32 mouse cellular contexts compared by ENCODE assay signal in genomic region chr14:78539821-78540220, GRCm38 (mm10).
"Had no signal": no experiment of that assay in that cellular context is flagged by ENCODE, and none has a peak within 500 bp of the region (broad histone marks: within the 10 kb centered on the region; RNA-seq: fewer than 3 reads in every experiment).

No protein-coding gene starts in this region.

- H3K36me3 ChIP-seq: limb, embryonic 10.5 days; limb, embryonic 12.5 days; limb, embryonic 13.5 days; limb, embryonic 15.5 days; liver, embryonic 12.5 days; liver, embryonic 13.5 days; liver, embryonic 15.5 days; lung, embryonic 15.5 days; midbrain, embryonic 10.5 days; midbrain, embryonic 12.5 days; midbrain, embryonic 13.5 days; midbrain, embryonic 15.5 days; neural tube, embryonic 12.5 days had no signal

- H3K4me2 ChIP-seq: limb, embryonic 12.5 days; limb, embryonic 13.5 days; limb, embryonic 15.5 days; liver, embryonic 11.5 days; liver, embryonic 12.5 days; liver, embryonic 13.5 days; liver, embryonic 15.5 days; lung, embryonic 14.5 days; lung, embryonic 15.5 days; midbrain, embryonic 12.5 days; midbrain, embryonic 13.5 days; midbrain, embryonic 15.5 days; neural tube, embryonic 12.5 days had no signal

- H3K9ac ChIP-seq: limb, embryonic 12.5 days; limb, embryonic 13.5 days; limb, embryonic 15.5 days; liver, embryonic 12.5 days; liver, embryonic 13.5 days; liver, embryonic 14.5 days; liver, embryonic 15.5 days; liver, postnatal 0 days; lung, embryonic 14.5 days; lung, embryonic 15.5 days; midbrain, embryonic 12.5 days; midbrain, embryonic 13.5 days; midbrain, embryonic 15.5 days; neural tube, embryonic 12.5 days had no signal

- H3K27ac ChIP-seq: left cerebral cortex, adult 2 months; limb, embryonic 12.5 days; limb, embryonic 13.5 days; limb, embryonic 15.5 days; liver, embryonic 12.5 days; liver, embryonic 13.5 days; liver, embryonic 14.5 days; liver, embryonic 15.5 days; lung, embryonic 15.5 days; macrophage; midbrain, embryonic 10.5 days; midbrain, embryonic 12.5 days; midbrain, embryonic 13.5 days; midbrain, embryonic 15.5 days; neural tube, embryonic 12.5 days had no signal

- H3K9me3 ChIP-seq: limb, embryonic 10.5 days; limb, embryonic 12.5 days; limb, embryonic 13.5 days; limb, embryonic 15.5 days; liver, embryonic 12.5 days; liver, embryonic 13.5 days; liver, embryonic 15.5 days; lung, embryonic 15.5 days; megakaryocyte, embryonic 14.5 days; midbrain, embryonic 10.5 days; midbrain, embryonic 12.5 days; midbrain, embryonic 13.5 days; midbrain, embryonic 15.5 days; neural tube, embryonic 12.5 days had no signal

- DNase-seq: left cerebral cortex, postnatal 4 days; liver; liver, embryonic 13.5 days; liver, postnatal 0 days; lung, adult 18-20 months; lung, adult 2 months; lung, embryonic 14.5 days; lung, postnatal 10 days; lung, postnatal 14 days; lung, postnatal 36 days; lung, postnatal 4 days; midbrain, embryonic 14.5 days had no signal

- ATAC-seq: liver, embryonic 12.5 days; liver, postnatal 0 days; lung, postnatal 0 days; midbrain, embryonic 13.5 days; midbrain, embryonic 15.5 days; midbrain, embryonic 16.5 days had no signal

- H3K27me3 ChIP-seq: limb, embryonic 12.5 days; limb, embryonic 13.5 days; limb, embryonic 15.5 days; liver, embryonic 12.5 days; liver, embryonic 13.5 days; liver, embryonic 15.5 days; lung, embryonic 15.5 days; megakaryocyte, embryonic 14.5 days; midbrain, embryonic 12.5 days; midbrain, embryonic 13.5 days; midbrain, embryonic 15.5 days; neural tube, embryonic 12.5 days had no signal

- H3K4me3 ChIP-seq: left cerebral cortex, adult 2 months; limb, embryonic 10.5 days; limb, embryonic 12.5 days; limb, embryonic 13.5 days; limb, embryonic 15.5 days; liver, embryonic 12.5 days; liver, embryonic 13.5 days; liver, embryonic 15.5 days; lung, embryonic 15.5 days; megakaryocyte, embryonic 14.5 days; midbrain, embryonic 10.5 days; midbrain, embryonic 12.5 days; midbrain, embryonic 13.5 days; midbrain, embryonic 15.5 days; myocyte; neural tube, embryonic 12.5 days had no signal
